Mouse (Mus musculus): ENCODE results near the gene Wdr11.
A peak's percentile ranks its signal among the peaks of the same experiment; 100 is the strongest.

The Wdr11 gene

GRCm38 (mm10) chr7:129653791-129654271 lies 62.2 kb downstream of the Wdr11 start:
- DNase-seq, result peak; percentile 55 to 79

DNA sequence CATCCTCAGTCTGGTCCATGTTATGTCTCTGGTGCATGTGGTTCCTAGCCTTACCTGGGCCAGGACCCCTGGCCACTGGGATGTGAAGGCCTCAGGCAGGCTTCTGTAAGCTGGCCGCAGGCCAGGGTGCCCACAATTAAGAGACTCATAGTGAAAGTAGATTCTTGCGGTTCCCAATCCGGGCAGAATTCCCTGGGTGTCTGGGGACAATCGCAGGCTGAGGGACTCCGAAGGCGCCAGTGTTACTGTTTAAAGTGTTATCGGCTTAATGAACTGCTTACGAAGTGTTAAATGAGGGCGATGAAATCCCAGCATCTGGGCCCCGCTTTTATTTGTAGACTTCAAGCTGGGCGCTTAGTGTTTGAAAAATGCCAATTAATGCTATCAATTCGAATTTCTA lies 63.3 kb downstream of the Wdr11 start:
- DNase-seq, result no peak

- no peak for DNase-seq
These were observed 64.1 kb downstream of the Wdr11 start for GRCm38 (mm10) chr7:129655604-129656226.

GRCm38 (mm10) chr7:129657867-129658266 lies 66.2 kb downstream of the Wdr11 start:
- DNase-seq, result no peak

GRCm38 (mm10) chr7:129659755-129660154 lies 68.1 kb downstream of the Wdr11 start:
- no peak for DNase-seq

- DNase-seq, result no peak
These were observed 68.9 kb downstream of the Wdr11 start for GRCm38 (mm10) chr7:129660546-129660945.

DNA sequence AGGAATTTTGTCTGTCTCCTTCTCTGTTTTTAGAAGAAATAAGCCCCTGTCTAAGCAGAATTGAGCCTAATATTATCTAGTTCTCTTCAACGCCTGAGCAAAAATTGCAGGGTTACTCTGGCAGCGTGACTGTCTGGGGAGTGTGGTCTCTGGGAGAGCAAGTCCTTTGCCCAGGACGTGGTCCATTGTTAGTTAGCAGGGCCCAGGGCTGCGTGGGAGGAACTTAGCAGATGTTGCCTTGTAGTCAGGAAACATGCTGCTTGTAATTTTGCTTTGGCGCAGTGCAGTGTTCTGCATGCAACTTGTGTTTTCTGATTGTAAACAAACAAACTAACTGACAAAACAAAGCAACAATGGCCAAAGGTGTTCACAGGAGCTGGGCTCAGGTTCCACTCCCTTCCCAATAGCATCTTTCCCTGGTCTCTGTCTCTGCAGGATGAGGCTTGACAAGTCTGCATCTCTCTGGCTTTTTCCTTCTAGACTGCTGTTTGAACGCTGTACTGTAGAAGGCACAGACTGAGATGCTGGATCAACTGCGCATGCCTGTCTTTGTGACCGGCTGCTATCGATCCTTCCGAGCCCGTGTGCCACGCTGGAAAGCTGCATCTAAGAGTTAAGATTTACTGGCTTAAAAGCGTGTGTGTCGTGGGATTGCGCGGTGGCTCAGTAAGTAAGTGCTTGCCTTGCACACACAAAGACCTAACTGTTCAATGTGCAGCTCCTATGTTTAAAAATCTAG lies 70.6 kb downstream of the Wdr11 start:
- no peak for DNase-seq

DNA sequence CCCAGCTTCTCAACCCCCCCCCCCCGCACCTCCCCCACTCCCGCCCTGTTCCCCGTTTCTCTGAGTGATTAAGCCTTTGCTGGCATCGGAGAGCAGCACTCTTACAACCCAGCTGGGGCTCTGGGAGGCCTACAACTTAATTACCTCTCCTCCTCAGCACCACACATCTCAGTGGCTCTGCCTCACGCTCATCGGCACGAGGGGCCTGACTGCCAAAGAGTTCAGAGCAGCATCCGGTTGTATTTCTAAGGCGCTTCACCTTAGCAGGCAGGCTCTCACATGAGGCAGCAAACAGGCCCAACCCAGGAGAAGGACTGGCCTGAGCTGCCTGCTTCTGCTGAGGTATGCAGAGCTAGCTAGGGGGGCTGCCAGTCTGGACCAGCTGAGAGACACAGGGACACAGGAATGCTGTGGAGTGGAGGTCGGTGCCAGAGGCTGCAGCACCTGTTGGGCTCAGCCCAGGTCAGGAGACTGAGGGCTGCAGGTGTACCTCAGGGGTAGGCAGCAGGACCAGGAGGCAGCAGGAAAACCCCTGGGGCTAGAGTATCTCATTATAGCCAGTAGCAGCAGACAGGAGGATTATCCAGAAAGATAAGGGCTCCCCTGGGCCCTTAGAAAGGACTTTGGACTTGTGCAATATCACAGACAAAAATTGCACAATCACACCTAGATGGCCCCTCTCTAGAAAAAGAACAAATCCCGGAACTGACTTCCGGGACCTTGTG lies 72.3 kb downstream of the Wdr11 start:
- DNase-seq, result no peak

DNA sequence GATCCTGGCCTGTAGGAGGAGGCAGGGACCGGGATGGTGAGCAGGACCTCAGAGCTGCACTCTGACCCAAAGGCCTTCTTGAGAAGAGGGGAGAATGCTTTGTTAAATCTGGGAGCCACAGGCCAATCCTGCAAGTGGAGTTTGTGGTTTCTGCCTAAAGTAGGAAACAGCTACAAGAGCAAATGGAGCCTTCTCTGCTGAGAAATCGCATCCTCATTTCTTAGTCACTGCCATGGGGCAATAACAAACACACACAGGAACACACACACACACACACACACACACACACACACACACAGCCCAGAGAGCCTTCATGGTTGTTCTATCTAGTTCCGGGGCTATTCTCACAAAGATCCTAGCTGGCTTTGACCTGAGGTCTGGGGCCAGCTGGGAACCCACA lies 73.7 kb downstream of the Wdr11 start:
- DNase-seq, result no peak

- DNase-seq, result no peak
These were observed 74.3 kb downstream of the Wdr11 start for GRCm38 (mm10) chr7:129665921-129666320.

DNA sequence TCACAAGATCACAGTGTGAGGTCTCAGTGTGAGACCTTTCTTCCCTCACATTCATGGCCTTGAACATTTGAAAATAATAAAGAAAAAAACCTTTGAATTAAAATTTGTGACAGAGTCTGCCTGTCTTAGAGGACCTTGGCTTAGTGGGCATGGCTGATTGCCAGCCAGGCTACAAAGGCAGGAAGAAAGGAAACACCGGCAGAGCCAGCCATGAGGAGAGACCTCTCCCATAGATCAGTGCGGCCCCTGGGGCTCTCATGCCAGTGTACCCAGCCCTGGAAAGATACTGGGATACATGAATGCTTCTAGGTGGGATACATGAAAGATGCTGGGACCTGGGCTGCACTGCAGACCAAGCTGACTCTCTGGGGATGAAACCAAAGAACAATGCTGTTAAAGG lies 74.9 kb downstream of the Wdr11 start:
- no peak for DNase-seq

GRCm38 (mm10) chr7:129670280-129670679 lies 78.6 kb downstream of the Wdr11 start:
- DNase-seq, result no peak

DNA sequence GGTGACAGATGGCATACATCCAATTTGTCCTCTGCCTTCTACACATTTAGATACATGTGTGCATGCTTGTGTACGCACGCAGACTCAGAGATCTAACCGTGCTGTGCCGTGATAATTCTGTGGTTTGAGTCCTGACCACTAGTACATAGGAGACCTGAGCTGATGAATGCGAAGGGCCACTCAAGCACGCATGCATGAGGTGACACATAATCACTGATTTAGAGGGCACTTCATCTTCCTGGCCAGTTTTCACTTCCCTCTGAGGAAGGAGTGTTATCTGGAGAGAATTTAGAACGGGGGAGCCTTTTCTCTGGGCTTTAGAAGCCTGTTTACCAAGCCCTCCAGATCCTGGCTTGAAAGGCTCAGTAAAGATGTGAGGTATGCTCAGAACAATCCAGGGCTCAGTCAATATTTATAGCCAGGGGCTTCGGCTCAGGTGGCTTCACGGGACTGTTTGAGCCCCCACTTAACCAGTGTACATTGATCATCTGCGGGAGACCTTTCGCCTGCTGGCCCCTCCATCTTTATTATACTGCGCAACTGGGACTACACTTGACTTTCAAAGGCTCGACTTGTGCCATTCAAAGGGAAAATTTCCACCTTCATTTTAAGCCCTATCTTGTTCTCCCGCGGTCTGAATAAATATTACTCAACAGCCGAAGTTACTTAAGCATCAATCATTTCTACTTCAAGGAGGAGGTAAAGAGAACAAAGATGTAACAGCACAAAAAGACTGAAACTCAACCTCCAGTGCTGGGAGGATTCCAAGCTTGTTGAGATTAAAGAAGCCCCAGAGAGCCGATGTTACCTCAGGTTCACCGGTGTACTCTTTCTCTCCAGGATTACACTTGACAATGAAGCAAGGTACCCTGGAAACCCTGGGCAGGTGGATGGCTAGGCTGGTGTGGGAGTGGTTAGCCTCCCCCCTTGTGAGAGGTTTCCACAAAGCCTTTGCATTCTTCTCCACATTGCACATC lies 80.3 kb downstream of the Wdr11 start:
- DNase-seq, result no peak

GRCm38 (mm10) chr7:129673776-129674175 lies 82.1 kb downstream of the Wdr11 start:
- no peak for DNase-seq

- no peak for DNase-seq
These were observed 82.9 kb downstream of the Wdr11 start for GRCm38 (mm10) chr7:129674558-129674957.

GRCm38 (mm10) chr7:129675852-129676251 lies 84.2 kb downstream of the Wdr11 start:
- no peak for DNase-seq

DNA sequence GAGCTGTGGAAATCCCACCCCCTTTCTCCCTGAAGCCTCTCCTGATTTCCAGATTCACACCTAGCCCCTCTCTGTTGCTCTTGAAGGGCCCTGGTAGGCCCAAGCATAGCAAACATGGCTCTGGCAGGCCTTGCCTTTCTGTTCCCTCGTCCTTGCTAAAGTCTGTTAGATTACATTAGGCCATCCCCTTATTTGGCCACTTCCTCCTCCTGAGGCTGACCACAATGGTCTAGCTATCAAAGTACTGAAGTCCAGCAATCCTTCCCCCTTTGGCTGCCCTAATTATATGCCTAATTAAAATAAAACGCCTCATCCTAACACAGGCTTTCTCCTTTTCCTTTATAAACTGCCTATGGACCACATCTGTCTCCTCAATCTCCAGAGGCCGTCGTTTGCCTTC lies 85.5 kb downstream of the Wdr11 start:
- DNase-seq, result no peak

DNA sequence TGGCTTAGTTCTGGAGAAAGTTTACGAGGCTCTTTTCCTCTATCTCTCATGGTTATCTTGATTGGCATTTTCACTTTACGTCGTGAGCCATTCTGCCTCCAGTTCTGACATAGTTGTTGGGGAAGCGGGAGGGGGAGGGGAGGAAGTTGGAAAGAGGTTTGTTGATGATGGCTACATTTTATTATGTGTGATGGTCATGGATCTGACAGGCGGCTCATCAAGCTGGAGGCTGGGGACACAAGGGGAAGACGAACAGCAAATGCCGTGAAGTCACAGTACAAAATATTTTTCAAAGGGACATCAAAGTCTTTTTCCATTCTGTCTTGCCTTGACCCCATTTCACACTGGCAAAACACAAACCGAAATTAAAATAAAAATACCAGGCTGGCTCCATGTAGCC lies 86.8 kb downstream of the Wdr11 start:
- no peak for DNase-seq

DNA sequence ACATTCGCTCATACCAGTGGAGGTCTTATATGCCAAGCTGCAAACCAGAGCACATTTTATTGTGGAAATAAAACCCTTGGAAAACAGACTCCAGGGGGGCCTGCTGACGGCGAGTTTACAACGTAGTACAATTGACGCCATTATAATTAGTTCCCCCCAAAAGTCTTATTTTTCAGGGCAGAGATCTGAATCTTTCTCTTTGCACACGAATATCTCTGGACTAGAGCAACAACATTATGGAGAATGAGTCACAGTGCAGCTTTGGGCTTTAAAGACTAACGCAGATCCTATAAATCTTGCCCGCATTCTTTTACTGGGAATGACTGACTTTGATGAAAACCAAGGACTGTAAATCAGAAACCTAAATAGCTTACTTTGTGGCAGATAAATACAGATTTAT lies 87.3 kb downstream of the Wdr11 start:
- DNase-seq, result no peak

GRCm38 (mm10) chr7:129680534-129681210 lies 89.0 kb downstream of the Wdr11 start:
- peak; percentile 8 to 12 for DNase-seq

DNA sequence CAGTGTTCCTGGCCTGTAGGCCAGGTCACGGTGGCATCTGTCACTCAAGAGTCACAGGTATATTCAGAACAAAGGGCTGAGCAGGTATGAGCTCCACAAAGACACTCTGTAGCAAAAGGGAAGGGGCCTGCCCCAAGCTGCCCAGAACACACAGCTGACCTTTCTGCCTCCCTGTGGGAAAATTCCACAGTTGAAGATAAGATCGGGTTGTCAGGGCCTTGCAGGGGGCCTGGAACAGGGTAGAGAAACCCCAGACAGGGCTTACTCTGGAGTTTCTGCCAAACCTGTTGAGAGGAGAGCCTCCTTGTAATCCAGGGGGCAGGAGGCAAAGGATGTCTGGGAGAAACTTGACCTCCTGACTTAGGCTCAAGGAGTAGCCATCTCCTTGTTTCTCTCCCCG lies 90.9 kb downstream of the Wdr11 start:
- DNase-seq, result no peak

DNA sequence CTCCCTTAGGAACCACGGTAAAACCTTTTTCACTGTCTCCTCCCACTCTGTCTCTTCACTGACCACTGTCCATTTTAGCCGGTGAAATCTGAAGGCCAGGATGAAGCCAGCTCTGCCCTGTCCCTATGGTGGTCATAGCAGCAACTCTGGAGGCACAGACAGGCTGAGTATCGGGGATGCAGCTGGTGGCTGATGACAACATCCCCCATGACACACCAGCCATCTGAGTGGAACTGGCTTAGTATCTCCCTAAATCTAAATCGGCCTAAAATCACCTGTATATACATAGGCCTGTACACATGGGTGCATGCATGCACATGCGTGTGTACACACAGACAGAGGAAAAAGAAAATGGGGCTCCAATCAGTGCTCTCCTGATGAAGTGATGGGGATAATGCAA lies 93.7 kb downstream of the Wdr11 start:
- DNase-seq, result no peak
